Mouse (Mus musculus): ENCODE measurements around the gene Arl6ip6.

The Arl6ip6 gene

DNA sequence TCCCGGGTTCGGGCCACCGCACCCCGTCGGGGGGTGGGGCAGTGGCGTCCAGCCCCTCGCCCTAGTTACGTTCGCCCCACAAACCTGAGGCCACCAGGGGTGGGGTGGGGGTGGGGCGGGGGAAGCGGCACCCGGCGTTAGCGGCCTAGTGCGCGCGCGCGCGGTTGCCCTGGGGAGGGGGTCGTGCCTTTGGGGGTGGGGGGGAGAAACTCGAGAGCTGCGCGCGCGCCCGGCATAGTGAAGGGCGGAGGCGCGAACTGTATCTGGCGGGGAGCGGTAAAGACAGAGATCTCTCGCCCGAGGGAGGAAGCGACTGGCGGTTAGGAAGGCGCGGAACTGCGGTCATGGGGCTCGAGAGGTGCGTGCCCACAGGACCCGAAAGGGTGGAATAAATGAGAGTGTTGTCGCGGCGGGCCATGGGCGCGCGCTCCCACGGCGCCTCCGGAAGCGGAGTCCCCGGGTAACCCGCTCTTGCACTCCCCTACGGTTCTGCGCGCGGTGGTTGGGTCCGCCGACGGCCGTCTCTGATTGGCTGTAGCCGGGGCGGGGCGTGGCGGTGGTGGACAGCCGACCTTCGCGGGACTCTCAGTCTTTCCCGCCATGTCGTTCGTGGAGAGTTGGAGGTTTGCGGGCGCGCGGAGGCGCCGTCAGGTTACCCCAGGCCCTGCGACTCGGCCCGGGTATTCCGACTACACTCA is at the start of gene Arl6ip6:
TSS of gene Arl6ip6 (plus strand) at position 204 of the 698 bp plus-strand sequence.
- peak; percentile 99 for DNase-seq

DNA sequence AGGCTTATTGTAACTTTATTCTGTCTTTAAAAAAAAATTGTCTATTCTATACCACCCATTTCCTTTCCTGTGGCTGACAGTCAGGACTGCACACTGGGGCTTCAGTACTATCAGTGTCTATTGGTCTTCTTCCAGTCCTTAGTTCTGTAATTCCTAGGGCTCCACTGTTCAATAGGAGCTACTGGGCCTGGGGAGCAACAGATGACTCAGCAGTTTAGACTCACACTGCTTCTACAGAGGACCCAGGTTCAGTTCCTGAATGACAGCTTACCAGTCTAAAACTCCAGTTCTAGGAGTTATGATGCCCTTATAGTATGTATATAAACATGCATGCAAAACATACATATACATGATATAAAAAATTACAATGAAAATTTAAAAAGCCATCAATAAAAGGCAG is 44.7 kb upstream of the Arl6ip6 start:
- no peak for DNase-seq

DNA sequence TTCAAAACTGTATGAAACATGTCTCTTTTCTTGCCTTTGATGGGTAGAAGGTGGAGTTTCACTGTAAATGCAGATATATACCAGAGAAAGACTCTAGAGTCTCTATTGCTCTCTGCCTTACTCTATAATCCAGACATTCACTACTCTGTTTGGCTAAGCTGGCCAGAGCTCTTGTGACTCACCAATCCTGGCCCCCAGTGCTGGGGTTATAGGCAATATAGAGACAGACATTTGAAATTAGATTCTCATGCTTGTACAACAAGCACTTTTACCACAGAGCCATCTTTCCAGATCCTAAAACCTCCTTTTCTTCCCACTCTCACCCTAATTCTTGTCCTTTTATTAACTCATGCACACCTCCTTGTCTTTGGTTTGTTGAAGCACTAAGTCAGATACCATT is 17.6 kb upstream of the Arl6ip6 start:
- no peak for DNase-seq

DNA sequence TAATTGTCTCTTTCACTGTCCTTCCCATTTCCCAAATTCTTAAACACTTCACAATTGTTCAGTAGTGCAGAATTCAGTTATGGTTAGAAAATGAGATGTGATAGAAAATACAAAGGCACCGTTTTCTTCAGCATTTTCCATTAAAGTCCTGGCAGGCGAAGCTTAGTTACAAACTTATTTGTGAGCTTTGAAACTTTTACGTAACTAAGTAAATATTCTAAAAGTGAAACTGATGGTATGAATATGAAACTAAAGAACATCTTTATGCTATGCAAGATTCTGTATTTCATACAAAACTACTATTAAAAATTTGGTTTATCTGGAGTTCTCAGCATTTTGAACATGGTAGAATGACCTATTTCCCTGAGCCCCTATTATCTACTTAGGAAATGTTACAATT is 12.6 kb upstream of the Arl6ip6 start:
- no peak for DNase-seq

DNA sequence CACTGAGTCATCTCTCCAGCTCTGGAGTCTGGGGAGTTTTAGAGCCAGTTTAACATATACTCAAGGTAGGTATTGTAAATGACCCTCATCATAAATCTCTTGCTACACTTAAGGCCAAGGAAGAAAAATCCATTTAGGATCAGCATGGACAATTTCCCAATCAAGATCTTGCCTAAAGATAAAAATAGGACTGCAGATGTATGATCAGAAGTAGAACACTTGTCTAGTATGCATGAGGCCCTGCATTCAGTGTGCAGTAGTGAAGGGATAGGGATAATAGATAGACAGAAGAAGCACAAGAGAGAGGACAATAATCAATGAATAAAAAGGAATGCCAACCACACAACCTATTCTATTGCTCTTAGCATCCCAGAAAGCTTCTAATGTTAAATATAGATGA is 11.7 kb upstream of the Arl6ip6 start:
- DNase-seq = no peak

DNA sequence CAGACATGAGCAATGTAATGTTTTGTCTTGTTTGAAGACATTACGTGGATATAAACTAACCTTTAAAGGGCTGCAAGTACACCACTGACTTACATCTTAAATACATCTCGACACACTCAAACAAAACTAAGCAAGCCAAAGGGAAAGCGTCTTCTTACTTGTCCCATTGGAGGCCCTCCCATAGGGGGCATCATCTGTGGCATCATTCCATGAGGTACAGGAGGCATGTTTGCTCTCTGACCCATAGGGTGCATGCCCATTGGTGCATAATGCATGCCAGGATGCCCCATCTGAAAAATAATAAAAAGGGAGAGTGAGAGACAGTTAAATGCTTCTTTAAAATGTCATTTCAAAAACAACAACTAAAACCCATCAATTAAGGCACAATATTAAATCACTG is 1.7 kb upstream of the Arl6ip6 start:
- DNase-seq = peak; percentile 7

DNA sequence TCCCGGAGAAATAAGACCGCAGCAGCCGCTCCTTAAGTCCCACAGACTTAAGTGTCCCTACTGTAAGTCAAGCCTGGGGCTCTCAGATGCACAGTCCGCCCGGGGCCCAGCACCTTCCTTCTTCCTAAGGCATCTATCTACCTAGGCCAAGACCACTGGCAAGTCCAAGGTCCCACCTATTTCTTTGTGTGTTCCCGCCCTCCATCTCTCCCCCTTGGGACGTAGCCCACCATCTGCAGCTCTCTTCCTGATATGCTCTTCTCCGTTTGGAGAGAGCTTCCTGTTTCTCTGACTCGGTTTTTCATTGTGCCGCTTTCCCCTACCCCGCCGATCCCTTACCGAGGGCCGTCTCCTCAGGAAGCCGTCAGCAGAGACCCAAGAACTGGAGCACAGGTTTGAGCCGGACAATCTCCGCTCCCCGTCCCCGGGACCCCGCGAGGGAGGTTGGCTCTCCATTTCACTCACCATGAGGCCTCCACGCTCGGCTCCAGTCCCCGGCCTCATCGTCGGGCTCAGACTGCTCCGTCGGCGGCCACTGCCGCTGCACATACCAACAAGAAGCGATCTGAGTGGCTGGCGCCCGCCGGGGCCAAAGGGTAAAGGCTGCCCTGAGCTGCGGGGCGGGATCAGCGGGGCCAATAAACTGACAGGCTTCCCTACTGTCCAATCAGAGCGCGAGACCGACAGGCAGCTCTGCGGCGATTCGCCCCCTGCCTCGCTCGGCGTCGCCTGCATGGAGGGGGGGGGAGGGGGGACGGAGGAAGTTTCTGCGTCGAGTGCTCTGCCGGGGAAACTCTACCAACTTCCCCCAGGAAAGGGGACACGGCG is 628 bp upstream of the Arl6ip6 start, which contains the start of gene Prpf40a:
TSS of gene Prpf40a (minus strand) at position 601 of the 828 bp plus-strand sequence.
- peak; percentile 100 for DNase-seq

DNA sequence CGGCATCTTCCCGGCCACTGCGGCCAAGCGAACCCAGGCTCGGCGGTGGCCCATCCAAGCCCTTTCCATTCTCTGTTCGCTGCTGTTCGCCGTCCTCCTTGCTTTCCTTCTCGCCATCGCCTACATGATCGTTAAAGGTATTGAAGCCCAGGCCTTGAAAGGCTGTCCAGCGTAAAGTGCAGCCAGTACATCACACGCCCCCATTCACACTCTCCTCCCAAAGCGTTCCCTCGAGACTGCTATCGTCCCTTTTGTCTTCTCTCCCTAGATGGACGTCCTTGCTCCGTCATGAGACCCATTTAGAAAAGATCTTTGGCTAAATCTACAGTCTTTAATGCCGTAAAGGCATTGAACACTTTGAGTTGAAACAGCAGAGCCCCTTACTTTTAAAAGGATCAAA is 860 bp downstream of the Arl6ip6 start:
- DNase-seq = no peak

DNA sequence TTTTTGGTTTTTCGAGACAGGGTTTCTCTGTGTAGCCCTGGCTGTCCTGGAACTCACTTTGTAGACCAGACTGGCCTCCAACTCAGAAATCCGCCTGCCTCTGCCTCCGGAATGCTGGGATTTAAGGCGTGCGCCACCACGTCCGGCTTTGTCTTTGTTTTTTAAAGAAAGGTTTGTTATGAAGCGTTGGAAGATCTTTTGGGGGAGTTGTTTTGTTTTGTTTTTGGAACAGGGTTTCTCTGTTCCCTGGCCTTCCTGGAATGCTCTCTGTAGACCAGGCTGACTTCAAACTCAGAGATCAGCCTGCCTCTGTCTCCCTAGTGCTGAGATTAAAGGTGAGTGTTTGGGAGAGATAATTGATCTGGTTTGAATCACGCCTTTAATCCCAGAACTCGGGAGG is 4.9 kb downstream of the Arl6ip6 start:
- DNase-seq = no peak

DNA sequence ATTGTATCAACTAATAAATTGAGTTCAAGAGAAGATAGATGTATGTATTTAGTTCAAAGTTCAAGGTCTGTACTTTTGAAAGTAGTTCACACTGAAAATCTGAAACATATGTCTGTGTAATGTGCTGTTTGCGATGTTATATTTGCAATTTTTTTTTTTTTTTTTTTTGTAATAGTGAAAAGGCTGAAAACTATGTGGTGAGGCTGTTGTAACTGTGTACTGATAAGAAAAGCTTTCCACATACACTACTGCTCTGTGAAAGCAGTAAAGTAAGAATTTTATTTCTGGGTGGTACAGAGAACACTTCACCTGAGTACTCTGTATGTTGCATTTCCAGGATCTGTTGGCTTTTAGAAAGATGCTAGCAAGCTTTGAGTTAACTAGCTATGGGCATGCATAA is 7.7 kb downstream of the Arl6ip6 start:
- DNase-seq = no peak

DNA sequence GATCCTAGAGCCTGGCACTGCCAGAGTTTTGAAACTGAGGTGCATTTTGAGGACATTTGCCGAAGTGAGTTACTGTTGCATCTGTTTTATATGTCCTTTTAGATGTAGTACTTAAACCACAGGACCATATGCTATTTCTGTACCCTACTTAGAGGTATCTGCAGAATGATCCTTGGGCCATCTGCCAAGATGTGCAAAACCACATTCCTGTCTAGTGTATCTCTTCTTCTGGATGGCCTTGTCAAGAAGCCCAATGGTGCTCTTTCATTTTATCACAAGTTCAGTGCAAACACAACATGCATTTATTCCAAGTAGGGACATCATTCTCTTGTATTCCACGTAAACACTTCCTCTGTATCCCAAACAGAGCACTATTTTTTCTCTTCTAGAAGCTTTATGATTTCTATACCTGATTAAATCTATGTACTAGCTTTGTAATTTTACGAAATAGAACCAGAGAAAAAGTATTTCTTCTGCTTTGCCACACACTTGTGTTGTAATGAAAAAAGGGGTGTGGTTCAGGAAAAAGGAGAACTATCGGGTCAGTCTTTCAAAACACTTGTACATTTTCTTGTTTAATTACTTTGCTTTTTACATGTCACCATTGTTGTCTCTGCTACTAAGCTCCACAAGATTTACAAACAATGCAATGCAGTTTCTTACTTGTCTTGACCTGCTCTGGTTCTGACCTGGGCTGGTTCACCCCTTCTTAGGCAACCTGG is 8.8 kb downstream of the Arl6ip6 start:
- DNase-seq = no peak

DNA sequence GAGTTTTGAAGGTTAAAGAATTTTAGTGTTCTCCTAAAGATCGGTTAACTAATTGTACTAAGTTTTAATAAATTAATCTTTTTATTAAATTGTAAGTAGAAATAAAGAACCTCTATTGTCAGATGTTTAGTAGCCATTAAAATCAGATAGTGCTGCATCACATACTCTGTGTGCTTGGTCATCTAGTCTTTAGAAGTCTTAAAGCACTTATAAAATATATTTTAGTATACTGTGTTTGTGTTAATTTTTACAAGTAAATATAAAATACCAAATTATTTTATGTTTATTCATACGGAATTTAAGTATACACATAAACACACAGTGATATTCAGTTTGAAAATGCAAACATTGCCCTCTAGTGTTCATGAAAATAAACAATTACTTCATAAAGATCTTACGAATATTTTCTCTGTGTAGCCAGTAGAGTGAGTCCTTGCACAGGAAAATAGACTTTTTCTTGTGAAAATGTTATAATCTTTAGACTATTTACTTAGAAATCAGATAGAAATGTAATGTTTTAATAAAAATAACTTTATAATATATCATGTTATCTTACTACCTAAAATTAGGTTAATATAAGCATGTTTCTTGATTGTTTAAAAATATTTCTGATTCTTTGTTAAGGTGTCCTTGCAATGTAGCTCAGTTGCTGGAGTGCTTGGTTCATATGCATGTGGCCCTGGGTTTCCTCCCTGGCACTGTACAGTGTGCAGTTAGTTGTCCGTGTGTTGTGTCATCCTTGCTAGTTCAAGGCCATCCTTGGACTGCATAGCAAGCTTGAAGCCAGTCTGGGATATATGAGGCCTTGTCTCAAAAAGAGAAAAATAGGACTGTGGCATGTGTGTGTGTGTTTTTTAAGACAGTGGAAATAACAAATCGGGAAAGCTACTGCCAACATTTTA is 13.1 kb downstream of the Arl6ip6 start:
- no peak for DNase-seq

DNA sequence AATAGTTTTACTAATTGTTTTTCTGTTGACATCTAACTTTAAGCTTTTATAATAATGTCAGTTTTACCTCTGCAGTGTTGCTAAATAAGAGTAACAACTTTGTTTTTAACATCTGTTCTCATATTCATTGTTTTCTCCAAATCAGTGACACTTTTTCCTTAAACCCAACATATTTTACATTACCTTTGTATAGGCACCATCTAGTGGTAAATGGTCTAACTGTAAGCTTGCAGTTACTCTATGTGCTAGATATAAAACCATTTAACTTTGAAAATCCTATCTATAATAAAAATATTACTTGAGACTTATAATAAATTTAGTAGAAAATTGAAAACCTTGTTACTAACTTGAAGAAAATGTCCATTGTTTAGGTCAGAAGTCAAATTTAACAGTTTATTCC is 15.2 kb downstream of the Arl6ip6 start:
- DNase-seq = no peak

DNA sequence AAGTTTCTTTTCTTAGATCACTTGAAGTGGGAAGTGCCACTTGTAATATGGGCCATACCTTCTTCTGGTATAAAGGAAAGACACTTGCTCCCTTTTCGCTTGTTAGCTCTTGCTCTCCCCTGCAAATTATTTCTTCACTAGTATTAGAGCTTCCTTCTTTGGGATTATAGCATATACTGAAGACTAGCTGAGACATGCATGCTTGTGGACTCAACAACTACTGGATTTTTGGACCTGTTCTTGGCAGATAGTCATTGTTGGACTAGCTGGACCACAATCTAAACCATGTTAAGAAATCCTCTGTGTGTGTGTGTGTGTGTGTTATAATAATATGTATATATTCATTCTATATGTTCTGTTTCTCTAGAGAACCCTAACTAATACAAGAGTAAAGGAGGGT is 22.0 kb downstream of the Arl6ip6 start:
- DNase-seq = no peak

DNA sequence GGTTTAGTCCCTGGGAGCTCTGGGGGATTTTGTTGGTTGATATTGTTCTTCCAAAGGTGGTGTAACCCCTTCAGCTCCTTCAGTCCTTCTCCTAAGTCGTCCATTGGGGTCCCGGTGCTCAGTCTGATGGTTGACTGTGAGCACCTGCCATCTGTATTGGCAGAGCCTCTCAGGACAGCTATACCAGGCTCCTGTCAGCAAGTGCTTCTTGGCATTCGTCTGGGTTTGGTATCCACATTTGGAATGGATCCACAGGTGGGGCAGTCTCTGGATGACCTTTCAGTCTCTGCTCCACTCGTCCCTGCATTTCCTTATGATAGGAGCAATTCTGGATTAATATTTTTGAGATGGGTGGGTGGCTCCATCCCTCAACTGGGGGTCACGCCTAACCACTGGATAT is 30.7 kb downstream of the Arl6ip6 start:
- no peak for DNase-seq

DNA sequence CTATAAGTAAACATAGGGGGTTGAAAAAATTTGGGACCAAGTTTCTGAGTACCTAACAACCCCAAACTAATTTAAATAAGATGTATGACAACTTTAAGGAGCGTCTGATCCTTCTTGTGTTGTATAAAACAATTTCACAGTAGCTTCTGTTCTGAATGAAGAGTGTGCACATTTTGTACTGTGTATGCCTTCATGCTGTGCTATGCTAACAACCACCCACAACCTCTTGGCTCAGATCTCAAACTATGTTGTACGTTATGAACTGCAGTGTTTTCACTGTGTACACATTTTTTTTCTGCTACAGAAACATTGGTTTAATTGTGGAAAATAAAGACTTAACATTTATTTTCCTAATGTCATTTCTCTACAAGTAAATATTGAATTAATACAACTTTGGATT is 65.5 kb downstream of the Arl6ip6 start:
- no peak for DNase-seq
